Mouse (Mus musculus) kidney, adult 11 months (tissue): ENCODE data around the gene Cyp4x1.
"Not testable (repeated sequence)": the region's sequence is repeated elsewhere in the genome, so short reads cannot be mapped to it uniquely, and the experiment has no call there.

ENCODE experiments used
- DNase-seq: peaks from one replicate; pipeline ENCODE4 v3.0.0; 2022

Cyp4x1 gene

GRCm38 (mm10) chr4:115133621-115134295 lies at the start of gene Cyp4x1:
Cyp4x1 (minus strand) TSS chr4:115134281.
- no peak for DNase-seq

- DNase-seq = not testable (repeated sequence)
Measured at GRCm38 (mm10) chr4:115176201-115176600, 42.1 kb upstream of the Cyp4x1 start.

GRCm38 (mm10) chr4:115174694-115175353 lies 40.7 kb upstream of the Cyp4x1 start:
- DNase-seq = no peak

GRCm38 (mm10) chr4:115158963-115159362 lies 24.9 kb upstream of the Cyp4x1 start:
- not testable (repeated sequence) for DNase-seq

GRCm38 (mm10) chr4:115154723-115155122 lies 20.6 kb upstream of the Cyp4x1 start:
- no peak for DNase-seq

GRCm38 (mm10) chr4:115134296-115134630 lies 182 bp upstream of the Cyp4x1 start:
- no peak for DNase-seq

GRCm38 (mm10) chr4:115133085-115133484 lies 996 bp downstream of the Cyp4x1 start:
- DNase-seq = no peak

GRCm38 (mm10) chr4:115124713-115125112 lies 9.4 kb downstream of the Cyp4x1 start:
- no peak for DNase-seq

- no peak for DNase-seq
Measured at GRCm38 (mm10) chr4:115123507-115123906, 10.6 kb downstream of the Cyp4x1 start.

GRCm38 (mm10) chr4:115121608-115122007 lies 12.5 kb downstream of the Cyp4x1 start:
- DNase-seq = no peak

GRCm38 (mm10) chr4:115121162-115121561 lies 12.9 kb downstream of the Cyp4x1 start:
- no peak for DNase-seq

- DNase-seq = no peak
Measured at GRCm38 (mm10) chr4:115119642-115120041, 14.4 kb downstream of the Cyp4x1 start.

GRCm38 (mm10) chr4:115113266-115113665 lies 20.8 kb downstream of the Cyp4x1 start:
- DNase-seq = no peak

GRCm38 (mm10) chr4:115111167-115111566 lies 22.9 kb downstream of the Cyp4x1 start:
- no peak for DNase-seq

GRCm38 (mm10) chr4:115103510-115103909 lies 30.6 kb downstream of the Cyp4x1 start:
- DNase-seq = no peak

- peak; percentile 47 for DNase-seq
Measured at GRCm38 (mm10) chr4:115101682-115102081, 32.4 kb downstream of the Cyp4x1 start.

GRCm38 (mm10) chr4:115097146-115097496 lies 37.0 kb downstream of the Cyp4x1 start:
- no peak for DNase-seq

- peak; percentile 55 for DNase-seq
Measured at GRCm38 (mm10) chr4:115096435-115097145, 37.5 kb downstream of the Cyp4x1 start.

- peak; percentile 72 for DNase-seq
Measured at GRCm38 (mm10) chr4:115095671-115096434, 38.2 kb downstream of the Cyp4x1 start.

- DNase-seq = no peak
Measured at GRCm38 (mm10) chr4:115094056-115094455, 40.0 kb downstream of the Cyp4x1 start.

- DNase-seq = peak; percentile 79
Measured at GRCm38 (mm10) chr4:115093331-115093864, 40.7 kb downstream of the Cyp4x1 start.

GRCm38 (mm10) chr4:115091806-115092205 lies 42.3 kb downstream of the Cyp4x1 start:
- peak; percentile 35 for DNase-seq

- DNase-seq = peak; percentile 89
Measured at GRCm38 (mm10) chr4:115090592-115090991, 43.5 kb downstream of the Cyp4x1 start.
